Mouse (Mus musculus): Measurements from ENCODE around the gene Exoc4. TPM values are rescaled to one million over a fixed set of nuclear protein-coding genes. Genes with fewer than 3 reads are reported as not detected.

The Exoc4 gene
- polyA plus RNA-seq, 1 experiment from 2014 or later, result 8.8 TPM

- Histone ChIP-seq H3K27me3 (replicated peaks; ENCODE audit: control insufficient read depth, insufficient read depth, low read length) (no peaks in the 10 kb centered on the region), H3K4me1 (replicated peaks; ENCODE audit: control insufficient read depth, insufficient read depth, low read length) (no peaks in the 10 kb centered on the region), H3K9ac (ENCODE audit: low read depth, low read length) (no peak overlapping the region), H3K27ac (ENCODE audit: low read depth, low read length) (no peak overlapping the region), H3K4me2 (replicated peaks; ENCODE audit: low read depth) (no peak overlapping the region), H3K4me3 (ENCODE audit: low read depth, low read length) (no peak overlapping the region), H3K9me3 (ENCODE audit: control insufficient read depth) (no peaks in the 10 kb centered on the region), H3K36me3 (ENCODE audit: control insufficient read depth, insufficient read depth) (no peaks in the 10 kb centered on the region)
- no peak for ATAC-seq
- WGBS, result 72% methylated on average over 3 of the region's 3 CpGs
- no peak for TF ChIP-seq CTCF (IDR thresholded peaks at IDR 0.05; ENCODE audit: low read depth)
Observed at GRCm38 (mm10) chr6:33724596-33724995, 475.7 kb downstream of the Exoc4 start.

- no peak for ATAC-seq
- H3K4me2 ChIP-seq (replicated peaks; ENCODE audit: low read depth), result no peak overlapping the region
Observed at GRCm38 (mm10) chr6:33727271-33727670, 478.4 kb downstream of the Exoc4 start.

GRCm38 (mm10) chr6:33732214-33732613, 483.3 kb downstream of the Exoc4 start:
- ATAC-seq, result no peak
- no peak for TF ChIP-seq CTCF (IDR thresholded peaks at IDR 0.05; ENCODE audit: low read depth)
- WGBS, result 65% methylated on average over 2 of the region's 2 CpGs
- Histone ChIP-seq H3K4me3 (ENCODE audit: low read depth, low read length) (no peak overlapping the region), H3K4me2 (replicated peaks; ENCODE audit: low read depth) (no peak overlapping the region), H3K27me3 (replicated peaks; ENCODE audit: control insufficient read depth, insufficient read depth, low read length) (no peaks in the 10 kb centered on the region), H3K9ac (ENCODE audit: low read depth, low read length) (no peak overlapping the region), H3K9me3 (ENCODE audit: control insufficient read depth) (no peaks in the 10 kb centered on the region), H3K27ac (ENCODE audit: low read depth, low read length) (no peak overlapping the region), H3K4me1 (replicated peaks; ENCODE audit: control insufficient read depth, insufficient read depth, low read length) (no peaks in the 10 kb centered on the region), H3K36me3 (ENCODE audit: control insufficient read depth, insufficient read depth) (no peaks in the 10 kb centered on the region)

More at GRCm38 (mm10) chr6:33727271-33727670, 478.4 kb downstream of the Exoc4 start:
- no peak for TF ChIP-seq CTCF (IDR thresholded peaks at IDR 0.05; ENCODE audit: low read depth)
- WGBS, result 42% methylated on average over 1 of the region's 1 CpGs
- Histone ChIP-seq H3K27me3 (replicated peaks; ENCODE audit: control insufficient read depth, insufficient read depth, low read length) (no peaks in the 10 kb centered on the region), H3K9me3 (ENCODE audit: control insufficient read depth) (no peaks in the 10 kb centered on the region), H3K4me1 (replicated peaks; ENCODE audit: control insufficient read depth, insufficient read depth, low read length) (no peaks in the 10 kb centered on the region), H3K9ac (ENCODE audit: low read depth, low read length) (no peak overlapping the region), H3K4me3 (ENCODE audit: low read depth, low read length) (no peak overlapping the region), H3K27ac (ENCODE audit: low read depth, low read length) (no peak overlapping the region), H3K36me3 (ENCODE audit: control insufficient read depth, insufficient read depth) (no peaks in the 10 kb centered on the region)

GRCm38 (mm10) chr6:33733602-33734001, 484.7 kb downstream of the Exoc4 start:
- Histone ChIP-seq H3K4me1 (replicated peaks; ENCODE audit: control insufficient read depth, insufficient read depth, low read length) (no peaks in the 10 kb centered on the region), H3K4me2 (replicated peaks; ENCODE audit: low read depth) (no peak overlapping the region), H3K9me3 (ENCODE audit: control insufficient read depth) (no peaks in the 10 kb centered on the region), H3K36me3 (ENCODE audit: control insufficient read depth, insufficient read depth) (no peaks in the 10 kb centered on the region), H3K9ac (ENCODE audit: low read depth, low read length) (no peak overlapping the region), H3K27me3 (replicated peaks; ENCODE audit: control insufficient read depth, insufficient read depth, low read length) (no peaks in the 10 kb centered on the region), H3K27ac (ENCODE audit: low read depth, low read length) (no peak overlapping the region), H3K4me3 (ENCODE audit: low read depth, low read length) (no peak overlapping the region)
- no peak for ATAC-seq
- TF ChIP-seq CTCF (IDR thresholded peaks at IDR 0.05; ENCODE audit: low read depth), result no peak

- TF ChIP-seq CTCF (IDR thresholded peaks at IDR 0.05; ENCODE audit: low read depth), result no peak
- no peak for ATAC-seq
- Histone ChIP-seq H3K4me2 (replicated peaks; ENCODE audit: low read depth) (no peak overlapping the region), H3K9me3 (ENCODE audit: control insufficient read depth) (no peaks in the 10 kb centered on the region), H3K27ac (ENCODE audit: low read depth, low read length) (no peak overlapping the region), H3K36me3 (ENCODE audit: control insufficient read depth, insufficient read depth) (no peaks in the 10 kb centered on the region), H3K4me3 (ENCODE audit: low read depth, low read length) (no peak overlapping the region), H3K9ac (ENCODE audit: low read depth, low read length) (no peak overlapping the region), H3K27me3 (replicated peaks; ENCODE audit: control insufficient read depth, insufficient read depth, low read length) (no peaks in the 10 kb centered on the region), H3K4me1 (replicated peaks; ENCODE audit: control insufficient read depth, insufficient read depth, low read length) (no peaks in the 10 kb centered on the region)
- WGBS, result 91% methylated on average over 3 of the region's 3 CpGs
Observed at GRCm38 (mm10) chr6:33734032-33734431, 485.1 kb downstream of the Exoc4 start.

GRCm38 (mm10) chr6:33738857-33739291, 490.0 kb downstream of the Exoc4 start:
- Histone ChIP-seq H3K9me3 (ENCODE audit: control insufficient read depth) (no peaks in the 10 kb centered on the region), H3K4me3 (ENCODE audit: low read depth, low read length) (no peak overlapping the region), H3K4me1 (replicated peaks; ENCODE audit: control insufficient read depth, insufficient read depth, low read length) (no peaks in the 10 kb centered on the region), H3K9ac (ENCODE audit: low read depth, low read length) (no peak overlapping the region), H3K27ac (ENCODE audit: low read depth, low read length) (no peak overlapping the region), H3K4me2 (replicated peaks; ENCODE audit: low read depth) (no peak overlapping the region), H3K36me3 (ENCODE audit: control insufficient read depth, insufficient read depth) (no peaks in the 10 kb centered on the region), H3K27me3 (replicated peaks; ENCODE audit: control insufficient read depth, insufficient read depth, low read length) (no peaks in the 10 kb centered on the region)
- 57% methylated on average over 3 of the region's 3 CpGs for WGBS
- no peak for TF ChIP-seq CTCF (IDR thresholded peaks at IDR 0.05; ENCODE audit: low read depth)
- no peak for ATAC-seq

- 81% methylated on average over 4 of the region's 4 CpGs for WGBS
- H3K4me1 ChIP-seq (replicated peaks; ENCODE audit: control insufficient read depth, insufficient read depth, low read length), result no peaks in the 10 kb centered on the region
- no peak for ATAC-seq
- no peak overlapping the region for H3K9ac ChIP-seq (ENCODE audit: low read depth, low read length)
- TF ChIP-seq CTCF (IDR thresholded peaks at IDR 0.05; ENCODE audit: low read depth), result no peak
- no peak overlapping the region for H3K4me2 ChIP-seq (replicated peaks; ENCODE audit: low read depth)
- no peak overlapping the region for H3K27ac ChIP-seq (ENCODE audit: low read depth, low read length)
- no peaks in the 10 kb centered on the region for H3K36me3 ChIP-seq (ENCODE audit: control insufficient read depth, insufficient read depth)
- H3K4me3 ChIP-seq (ENCODE audit: low read depth, low read length), result no peak overlapping the region
- H3K27me3 ChIP-seq (replicated peaks; ENCODE audit: control insufficient read depth, insufficient read depth, low read length), result no peaks in the 10 kb centered on the region
- no peaks in the 10 kb centered on the region for H3K9me3 ChIP-seq (ENCODE audit: control insufficient read depth)
Observed at GRCm38 (mm10) chr6:33739304-33739703, 490.4 kb downstream of the Exoc4 start.
